Mouse (Mus musculus) CD8-positive naive resting alpha-beta T cell, adult 57 days (primary cell): ENCODE measurements around the gene Bdp1. TPM values are rescaled to one million over a fixed set of nuclear protein-coding genes. Genes with fewer than 3 reads are reported as not detected.

Experiments
- total RNA-seq: library from RNA; stranded (reverse); gene quantifications from one replicate; pipeline ENCODE4 v1.2.4, GENCODE M21; 2023

Gene Bdp1
- total RNA-seq = 82.8 TPM

GRCm38 (mm10) chr13:100103748-100104254, at the start of gene Bdp1:
Bdp1 (minus strand) TSS chr13:100104070.

GRCm38 (mm10) chr13:100124423-100125257, 20.8 kb upstream of the Bdp1 start, which contains the start of gene Smn1:
Smn1 (plus strand) TSS chr13:100124852.

GRCm38 (mm10) chr13:100107652-100108472, 4.0 kb upstream of the Bdp1 start, which contains the start of gene Serf1:
Serf1 (plus strand) TSS chr13:100108012.

DNA sequence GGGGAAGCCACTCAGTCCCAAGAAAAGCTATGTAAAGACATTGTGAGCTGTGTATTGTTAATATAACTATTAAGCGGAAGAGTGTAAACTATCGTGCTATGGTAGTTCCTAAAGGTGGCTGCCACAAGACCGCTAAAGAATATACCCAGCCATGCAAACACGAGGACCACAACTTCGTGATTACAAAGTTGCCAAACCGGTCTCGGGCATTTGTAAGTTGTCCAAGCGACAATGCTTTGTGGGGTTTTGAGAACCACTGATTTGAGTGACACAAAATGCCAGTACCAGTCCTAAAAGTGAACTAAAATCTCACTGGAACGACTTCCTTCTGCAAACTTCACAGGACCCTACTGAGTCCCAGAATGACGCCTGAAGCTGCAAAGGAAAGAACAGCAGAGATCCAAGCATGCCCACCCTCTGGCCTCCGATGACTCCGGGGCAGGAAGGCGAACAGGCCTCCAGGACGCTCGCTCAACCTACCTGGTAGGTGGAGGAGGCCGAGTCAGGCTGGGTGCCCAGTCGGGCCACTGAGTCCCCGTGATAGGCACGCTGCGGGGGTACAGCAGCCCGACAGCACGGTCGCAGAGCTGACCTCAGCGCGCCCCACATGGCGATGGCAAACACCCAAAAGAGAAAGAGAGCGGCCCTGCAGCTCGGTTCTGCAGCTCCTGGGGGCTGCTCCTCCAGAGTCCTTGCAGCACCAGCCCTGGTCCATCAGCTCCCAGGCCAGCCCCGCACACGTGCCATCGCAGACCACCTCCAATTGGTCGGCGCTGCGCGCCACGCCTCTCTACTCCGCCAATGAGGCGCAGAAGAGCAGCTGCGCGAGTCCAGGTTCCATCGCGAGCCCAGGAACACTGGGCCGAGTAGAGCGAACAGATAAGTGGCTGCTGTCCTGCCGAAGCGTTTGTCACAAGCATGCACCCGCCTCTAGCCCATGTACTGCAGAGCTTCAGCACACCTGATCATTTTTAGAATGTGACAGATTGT, 88.7 kb downstream of the Bdp1 start, which contains the start of gene Mccc2:
Gene Mccc2, minus strand, starts transcription at position 734 of the 990 bp plus-strand sequence.

Other genes with a start within 250 kb of the Bdp1 start
- gene Cartpt, start 203.0 kb downstream of the Bdp1 start, total RNA-seq = not detected
- gene Mccc2, start 88.4 kb downstream of the Bdp1 start, total RNA-seq = 14.0 TPM
- not detected for gene Serf1, start 3.9 kb upstream of the Bdp1 start, total RNA-seq
- 59.9 TPM for gene Smn1, start 20.8 kb upstream of the Bdp1 start, total RNA-seq
- 2.0 TPM for gene Naip2, start 98.0 kb upstream of the Bdp1 start, total RNA-seq
- gene Naip5, start 142.3 kb upstream of the Bdp1 start, total RNA-seq = 0.70 TPM
- 0.55 TPM for gene Naip6, start 213.6 kb upstream of the Bdp1 start, total RNA-seq